Mouse (Mus musculus) MEL (cell line): ENCODE measurements around the gene Piga.

Experiments used
- CHD2 ChIP-seq: IDR thresholded peaks from 2 replicates; pipeline ENCODE4 v1.6.1; 2011; ENCODE audit warnings: low read length, improper control_type of control experiment
- CTCF ChIP-seq, 3 experiments: IDR thresholded peaks in 2 of 3; conservative IDR thresholded peaks in 1 of 3; 2 replicates each; pipeline ENCODE4 v1.5.1; 2011 to 2012; ENCODE audit warnings: low read length in 3 of 3, low read depth in 2 of 3, mild to moderate bottlenecking in 2 of 3, improper control_type of control experiment in 1 of 3, inconsistent platforms in 1 of 3, mixed read lengths in 1 of 3, moderate library complexity in 1 of 3; ENCODE audit not compliant: control insufficient read depth in 1 of 3, insufficient read depth in 1 of 3, poor library complexity in 1 of 3, severe bottlenecking in 1 of 3
- EP300 ChIP-seq, 2 experiments: IDR thresholded peaks; 2 replicates each; pipeline ENCODE4 v1.6.1; 2011; ENCODE audit warnings: improper control_type of control experiment in 2 of 2, low read length in 2 of 2, low read depth in 1 of 2, mild to moderate bottlenecking in 1 of 2
- MYC ChIP-seq: IDR thresholded peaks from 2 replicates; pipeline ENCODE4 v1.6.1; 2011; ENCODE audit warnings: low read depth, mild to moderate bottlenecking, low read length, improper control_type of control experiment, moderate library complexity

DNA sequence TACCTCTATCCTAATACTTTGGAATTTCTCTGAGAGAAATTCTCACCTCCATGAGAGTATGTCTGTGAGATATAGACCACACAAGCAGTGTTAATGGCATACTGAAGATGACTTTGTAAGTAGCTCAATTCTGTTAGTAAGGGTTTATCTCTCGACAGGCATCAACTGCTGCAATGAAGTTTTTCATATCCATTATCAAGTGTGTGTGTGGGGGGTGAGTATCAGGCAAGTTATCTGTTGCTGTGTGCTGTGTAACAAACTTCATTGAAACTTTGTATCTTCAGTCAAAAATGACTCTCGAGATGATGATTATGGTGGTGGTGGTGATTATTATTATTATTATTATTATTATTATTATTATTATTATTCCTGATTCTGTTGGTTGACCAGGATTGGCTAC is 2.8 kb upstream of the Piga start:
- TF ChIP-seq CTCF (IDR thresholded peaks at IDR 0.05 in 2 of 3, conservative IDR thresholded peaks at IDR 0.05 in 1 of 3; ENCODE audit: control insufficient read depth in 1 of 3, insufficient read depth in 1 of 3, low read depth in 2 of 3, low read length in 3 of 3, poor library complexity in 1 of 3, severe bottlenecking in 1 of 3) = no peak
- TF ChIP-seq EP300 (IDR thresholded peaks at IDR 0.05; ENCODE audit: low read depth in 1 of 2, low read length in 2 of 2) = peak; percentile 62 to 66
- TF ChIP-seq MYC = no peak
- no peak for TF ChIP-seq CHD2
